Mouse (Mus musculus): Measurements from ENCODE around the gene Tmpo. TPM values are rescaled to one million over a fixed set of nuclear protein-coding genes. Genes with fewer than 3 reads are reported as not detected.
"Not testable (repeated sequence)": the region's sequence is repeated elsewhere in the genome, so short reads cannot be mapped to it uniquely, and the experiment has no call there.

Gene Tmpo
- polyA plus RNA-seq, 1 experiment from 2014 or later = 400 TPM

GRCm38 (mm10) chr10:91199238-91199780 lies 18.2 kb upstream of the Tmpo start:
- Histone ChIP-seq H3K4me3 (no peak overlapping the region), H3K4me2 (replicated peaks) (no peak overlapping the region), H3K9me3 (no peaks in the 10 kb centered on the region), H3K27me3 (no peaks in the 10 kb centered on the region), H3K4me1 (0 out of 2 replicates have a peak, but pooled peaks cover 5% of the 10 kb centered on the region), H3K36me3 (no peaks in the 10 kb centered on the region), H3K27ac (0 out of 2 replicates have a peak overlapping the region, but pooled peaks have one; percentile 14), H3K9ac (no peak overlapping the region)
- WGBS = 57% methylated on average over 1 of the region's 1 CpGs
- no peak for ATAC-seq (ENCODE audit: insufficient number of reproducible peaks, insufficient read depth, low FRiP score, low TSS enrichment)

GRCm38 (mm10) chr10:91197704-91198103 lies 16.6 kb upstream of the Tmpo start:
- ATAC-seq (ENCODE audit: insufficient number of reproducible peaks, insufficient read depth, low FRiP score, low TSS enrichment) = no peak
- H3K27ac ChIP-seq = no peak overlapping the region
- WGBS = 93% methylated on average over 8 of the region's 8 CpGs
- no peak overlapping the region for H3K9ac ChIP-seq
- H3K4me1 ChIP-seq = 0 out of 2 replicates have a peak, but pooled peaks cover 5% of the 10 kb centered on the region
- no peaks in the 10 kb centered on the region for H3K27me3 ChIP-seq
- no peaks in the 10 kb centered on the region for H3K36me3 ChIP-seq
- no peak overlapping the region for H3K4me2 ChIP-seq (replicated peaks)
- no peaks in the 10 kb centered on the region for H3K9me3 ChIP-seq
- H3K4me3 ChIP-seq = no peak overlapping the region

DNA sequence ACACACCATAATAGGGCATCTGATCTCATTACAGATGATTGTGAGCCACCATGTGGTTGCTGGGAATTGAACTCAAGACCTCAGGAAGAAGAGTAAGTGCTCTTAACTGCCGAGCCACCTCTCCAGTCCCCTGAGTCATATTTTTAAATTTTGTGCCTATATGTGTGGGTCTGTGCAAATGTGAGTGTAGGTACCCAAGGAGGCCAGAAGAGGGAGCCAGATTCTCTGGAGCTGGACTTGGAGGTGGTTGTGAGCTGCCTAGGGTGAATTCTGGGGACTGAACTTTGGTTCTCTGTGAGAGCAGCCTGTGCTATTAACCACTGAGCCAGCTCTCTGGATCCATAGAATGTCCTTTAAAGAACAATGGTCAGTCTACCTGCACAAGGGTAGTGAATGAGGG lies 15.7 kb upstream of the Tmpo start:
- H3K27ac ChIP-seq = no peak overlapping the region
- no peak overlapping the region for H3K9ac ChIP-seq
- H3K4me3 ChIP-seq = no peak overlapping the region
- H3K27me3 ChIP-seq = no peaks in the 10 kb centered on the region
- H3K36me3 ChIP-seq = no peaks in the 10 kb centered on the region
- H3K9me3 ChIP-seq = no peaks in the 10 kb centered on the region
- ATAC-seq (ENCODE audit: insufficient number of reproducible peaks, insufficient read depth, low FRiP score, low TSS enrichment) = no peak
- 0 out of 2 replicates have a peak, but pooled peaks cover 5% of the 10 kb centered on the region for H3K4me1 ChIP-seq
- 88% methylated on average over 1 of the region's 1 CpGs for WGBS
- no peak overlapping the region for H3K4me2 ChIP-seq (replicated peaks)

DNA sequence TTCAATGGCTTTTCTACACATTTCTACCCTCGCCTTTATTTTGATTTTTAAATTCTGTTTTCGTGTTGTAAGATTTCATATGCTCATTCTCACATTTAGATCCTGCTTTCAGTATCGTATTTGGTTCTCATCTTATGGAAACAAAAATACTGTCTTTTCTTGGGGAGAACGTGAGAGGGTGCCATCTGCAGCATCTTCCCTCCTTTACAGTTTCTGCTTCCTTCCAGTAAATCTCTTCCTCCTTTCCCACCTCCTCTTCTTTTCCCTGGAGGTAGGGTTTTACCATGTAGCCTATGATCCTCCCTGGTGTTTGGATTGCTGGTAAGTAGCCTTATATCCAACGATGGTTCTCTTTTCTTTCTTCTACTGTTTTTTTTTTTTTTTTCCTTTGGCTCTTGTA lies 14.6 kb upstream of the Tmpo start:
- WGBS = 85% methylated on average over 5 of the region's 5 CpGs
- ATAC-seq (ENCODE audit: insufficient number of reproducible peaks, insufficient read depth, low FRiP score, low TSS enrichment) = no peak
- no peak overlapping the region for H3K4me2 ChIP-seq (replicated peaks)
- 0 out of 2 replicates have a peak, but pooled peaks cover 5% of the 10 kb centered on the region for H3K4me1 ChIP-seq
- no peak overlapping the region for H3K4me3 ChIP-seq
- no peaks in the 10 kb centered on the region for H3K36me3 ChIP-seq
- H3K27me3 ChIP-seq = no peaks in the 10 kb centered on the region
- H3K9ac ChIP-seq = no peak overlapping the region
- no peaks in the 10 kb centered on the region for H3K9me3 ChIP-seq
- no peak overlapping the region for H3K27ac ChIP-seq

- Histone ChIP-seq H3K4me3 (no peak overlapping the region), H3K9ac (no peak overlapping the region), H3K9me3 (no peaks in the 10 kb centered on the region), H3K27ac (no peak overlapping the region), H3K4me1 (0 out of 2 replicates have a peak, but pooled peaks cover 3% of the 10 kb centered on the region), H3K27me3 (no peaks in the 10 kb centered on the region), H3K36me3 (no peaks in the 10 kb centered on the region), H3K4me2 (replicated peaks) (no peak overlapping the region)
- WGBS = 81% methylated on average over 14 of the region's 14 CpGs
- no peak for ATAC-seq (ENCODE audit: insufficient number of reproducible peaks, insufficient read depth, low FRiP score, low TSS enrichment)
Measured at GRCm38 (mm10) chr10:91195091-91195490, 14.0 kb upstream of the Tmpo start.

GRCm38 (mm10) chr10:91191851-91192250 lies 10.7 kb upstream of the Tmpo start:
- WGBS = 93% methylated on average over 5 of the region's 5 CpGs
- Histone ChIP-seq H3K4me1 (peaks cover 3% of the 10 kb centered on the region; the same call in 1 of the 2 replicates), H3K4me3 (no peak overlapping the region), H3K27ac (no peak overlapping the region), H3K9ac (no peak overlapping the region), H3K4me2 (replicated peaks) (no peak overlapping the region), H3K36me3 (no peaks in the 10 kb centered on the region), H3K9me3 (no peaks in the 10 kb centered on the region), H3K27me3 (no peaks in the 10 kb centered on the region)
- ATAC-seq (ENCODE audit: insufficient number of reproducible peaks, insufficient read depth, low FRiP score, low TSS enrichment) = no peak

GRCm38 (mm10) chr10:91189476-91189875 lies 8.4 kb upstream of the Tmpo start:
- H3K9ac ChIP-seq = no peak overlapping the region
- ATAC-seq (ENCODE audit: insufficient number of reproducible peaks, insufficient read depth, low FRiP score, low TSS enrichment) = no peak
- H3K9me3 ChIP-seq = no peaks in the 10 kb centered on the region
- no peaks in the 10 kb centered on the region for H3K36me3 ChIP-seq
- peaks cover 3% of the 10 kb centered on the region; the same call in 1 of the 2 replicates for H3K4me1 ChIP-seq
- no peak overlapping the region for H3K27ac ChIP-seq
- no peaks in the 10 kb centered on the region for H3K27me3 ChIP-seq
- 95% methylated on average over 6 of the region's 6 CpGs for WGBS
- no peak overlapping the region for H3K4me2 ChIP-seq (replicated peaks)
- H3K4me3 ChIP-seq = no peak overlapping the region

DNA sequence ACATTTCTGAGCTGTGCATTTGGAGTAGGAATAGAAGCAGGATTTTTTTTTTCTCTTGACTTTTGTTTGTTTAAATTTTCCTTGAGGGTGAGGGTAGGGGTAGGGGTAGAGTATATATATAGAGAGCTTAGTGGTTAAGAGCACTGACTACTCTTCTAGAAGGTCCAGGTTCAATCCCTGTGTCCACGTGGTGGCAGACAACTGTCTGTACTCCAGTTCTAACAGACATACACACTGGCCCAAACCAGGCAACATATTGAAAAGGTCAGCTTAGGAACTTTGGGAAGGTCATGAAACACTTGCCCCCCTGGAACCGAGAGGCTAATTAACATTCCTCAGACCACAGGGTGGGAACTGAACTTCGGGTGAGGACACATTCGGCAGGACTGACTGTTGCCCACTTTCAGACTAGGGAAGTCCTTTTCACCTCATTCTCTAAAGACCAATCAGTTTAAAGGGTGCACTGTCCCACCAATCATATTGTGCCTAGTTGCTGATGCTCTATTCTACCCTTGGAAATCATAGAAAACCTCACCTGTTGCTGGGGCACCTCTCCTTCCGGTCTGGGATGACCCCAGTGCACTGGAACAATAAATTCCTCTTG lies 7.7 kb upstream of the Tmpo start:
- H3K4me2 ChIP-seq (replicated peaks) = no peak overlapping the region
- no peak; the same call in 1 of the 2 replicates for ATAC-seq (ENCODE audit: insufficient number of reproducible peaks, insufficient read depth, low FRiP score, low TSS enrichment)
- no peak overlapping the region for H3K9ac ChIP-seq
- 54% methylated on average over 5 of the region's 5 CpGs for WGBS
- peaks cover 3% of the 10 kb centered on the region; the same call in 1 of the 2 replicates for H3K4me1 ChIP-seq
- H3K9me3 ChIP-seq = no peaks in the 10 kb centered on the region
- no peaks in the 10 kb centered on the region for H3K36me3 ChIP-seq
- no peaks in the 10 kb centered on the region for H3K27me3 ChIP-seq
- no peak overlapping the region for H3K27ac ChIP-seq
- no peak overlapping the region for H3K4me3 ChIP-seq

GRCm38 (mm10) chr10:91187872-91188271 lies 6.8 kb upstream of the Tmpo start:
- 0% methylated on average over 15 of the region's 15 CpGs for WGBS
- H3K4me3 ChIP-seq = peak overlapping the region; percentile 28; the same call in 1 of the 2 replicates
- peaks cover 11% of the 10 kb centered on the region for H3K4me1 ChIP-seq
- no peaks in the 10 kb centered on the region for H3K9me3 ChIP-seq
- H3K4me2 ChIP-seq (replicated peaks) = peak overlapping the region; percentile 46
- no peaks in the 10 kb centered on the region for H3K27me3 ChIP-seq
- peak overlapping the region; percentile 94 for H3K27ac ChIP-seq
- peak overlapping the region; percentile 48 for H3K9ac ChIP-seq
- no peak for ATAC-seq (ENCODE audit: insufficient number of reproducible peaks, insufficient read depth, low FRiP score, low TSS enrichment)
- no peaks in the 10 kb centered on the region for H3K36me3 ChIP-seq

- ATAC-seq (ENCODE audit: insufficient number of reproducible peaks, insufficient read depth, low FRiP score, low TSS enrichment) = 0 out of 2 replicates have a peak, but pooled peaks have one; percentile 11
- H3K27ac ChIP-seq = peak overlapping the region; percentile 94
- no peak overlapping the region; the same call in 1 of the 2 replicates for H3K4me3 ChIP-seq
- WGBS = 18% methylated on average over 10 of the region's 10 CpGs
- no peaks in the 10 kb centered on the region for H3K27me3 ChIP-seq
- H3K4me2 ChIP-seq (replicated peaks) = peak overlapping the region; percentile 46
- peaks cover 11% of the 10 kb centered on the region for H3K4me1 ChIP-seq
- H3K9me3 ChIP-seq = no peaks in the 10 kb centered on the region
- no peaks in the 10 kb centered on the region for H3K36me3 ChIP-seq
- peak overlapping the region; percentile 48 for H3K9ac ChIP-seq
Measured at GRCm38 (mm10) chr10:91187349-91187748, 6.2 kb upstream of the Tmpo start.

GRCm38 (mm10) chr10:91185721-91186120 lies 4.6 kb upstream of the Tmpo start:
- Histone ChIP-seq H3K36me3 (no peaks in the 10 kb centered on the region), H3K4me3 (no peak overlapping the region), H3K4me2 (replicated peaks) (no peak overlapping the region), H3K9ac (no peak overlapping the region), H3K27ac (no peak overlapping the region), H3K9me3 (no peaks in the 10 kb centered on the region), H3K27me3 (no peaks in the 10 kb centered on the region), H3K4me1 (peaks cover 11% of the 10 kb centered on the region)
- ATAC-seq (ENCODE audit: insufficient number of reproducible peaks, insufficient read depth, low FRiP score, low TSS enrichment) = no peak
- WGBS = 89% methylated on average over 2 of the region's 2 CpGs

GRCm38 (mm10) chr10:91184893-91185292 lies 3.8 kb upstream of the Tmpo start:
- peaks cover 16% of the 10 kb centered on the region for H3K4me1 ChIP-seq
- not testable (repeated sequence) for H3K36me3 ChIP-seq; H3K4me2 ChIP-seq (replicated peaks); H3K27ac ChIP-seq; H3K9ac ChIP-seq; H3K4me3 ChIP-seq; ATAC-seq (ENCODE audit: insufficient number of reproducible peaks, insufficient read depth, low FRiP score, low TSS enrichment); H3K27me3 ChIP-seq; H3K9me3 ChIP-seq
- WGBS = 66% methylated on average over 5 of the region's 5 CpGs
